In genomic region chr1:106795634-106796541, GRCm38 (mm10) we compare ENCODE assay signal across 8 mouse cellular contexts. TPM values are rescaled to one million over a fixed set of nuclear protein-coding genes. Genes with fewer than 3 reads are reported as not detected.
DNase-seq lines count a peak whose midpoint lies in the region; ATAC-seq and TF ChIP-seq lines count a peak whose summit lies in the region.

No protein-coding gene starts in this region.

- ATAC-seq in forebrain, embryonic 15.5 days (replicated peaks), result peak; percentile 91
- peak; percentile 58 for ATAC-seq in inflammation-experienced regulatory T-cells, adult 6 months
- ATAC-seq in lung, embryonic 14.5 days (ENCODE audit: insufficient read depth), result peak; percentile 91

- peaks cover 29% of the 10 kb centered on the region for H3K4me1 ChIP-seq in forebrain, embryonic 15.5 days
- 0 out of 2 replicates have a peak, but pooled peaks cover 9% of the 10 kb centered on the region for H3K4me1 ChIP-seq in lung, embryonic 14.5 days (ENCODE audit: insufficient read depth)
- peaks cover 2% of the 10 kb centered on the region; the same call in 1 of the 2 replicates for H3K4me1 ChIP-seq in small intestine, adult 2 months (ENCODE audit: control insufficient read depth, insufficient read depth, insufficient read length, low read length)

- H3K4me2 ChIP-seq in forebrain, embryonic 15.5 days (replicated peaks), result peak overlapping the region; percentile 52
- H3K4me2 ChIP-seq in lung, embryonic 14.5 days, result peak overlapping the region; percentile 74

- no peaks in the 10 kb centered on the region for H3K9me3 ChIP-seq in forebrain, embryonic 15.5 days
- no peaks in the 10 kb centered on the region for H3K9me3 ChIP-seq in lung, embryonic 14.5 days (ENCODE audit: low read depth, low read length)

- TF ChIP-seq POLR2A in small intestine, adult 2 months (IDR thresholded peaks at IDR 0.05; ENCODE audit: low read depth, low read length), result no peak

- peak overlapping the region; percentile 84 for H3K27ac ChIP-seq in forebrain, embryonic 15.5 days (replicated peaks)
- H3K27ac ChIP-seq in lung, embryonic 14.5 days (ENCODE audit: low read depth), result peak overlapping the region; percentile 95
- H3K27ac ChIP-seq in small intestine, adult 2 months (ENCODE audit: insufficient read depth, low read depth, low read length), result peak overlapping the region; percentile 81

- 3% methylated on average over 51 of the region's 51 CpGs for WGBS in forebrain, embryonic 15.5 days
- 2% methylated on average over 51 of the region's 51 CpGs for WGBS in lung, embryonic 14.5 days
- WGBS in small intestine, adult 2 months, result 1% methylated on average over 51 of the region's 51 CpGs

- peak overlapping the region; percentile 89 for H3K9ac ChIP-seq in forebrain, embryonic 15.5 days (replicated peaks)
- H3K9ac ChIP-seq in lung, embryonic 14.5 days, result peak overlapping the region; percentile 97

- DNase-seq in ovary, adult 18-20 months (ENCODE audit: low spot score), result peak; percentile 33
- no peak for DNase-seq in ovary, postnatal 10 days (ENCODE audit: low spot score)
- DNase-seq in adrenal gland, postnatal 36 days, result peak; percentile 60 to 75
- peak; percentile 66 for DNase-seq in lung, embryonic 14.5 days
- no peak for DNase-seq in thymus, postnatal 25 days

- peak overlapping the region; percentile 91 for H3K4me3 ChIP-seq in forebrain, embryonic 15.5 days
- H3K4me3 ChIP-seq in lung, embryonic 14.5 days (ENCODE audit: low read depth, low read length), result peak overlapping the region; percentile 91
- peak overlapping the region; percentile 95 for H3K4me3 ChIP-seq in small intestine, adult 2 months (ENCODE audit: low read depth, low read length)

- no peak for TF ChIP-seq CTCF in lung, embryonic 14.5 days (IDR thresholded peaks at IDR 0.05; ENCODE audit: low read depth)
- no peak for TF ChIP-seq CTCF in small intestine, adult 2 months (IDR thresholded peaks at IDR 0.05; ENCODE audit: extremely low read depth, insufficient read length, insufficient replicate concordance, low read depth, low read length)

- H3K36me3 ChIP-seq in forebrain, embryonic 15.5 days, result no peaks in the 10 kb centered on the region
- no peaks in the 10 kb centered on the region for H3K36me3 ChIP-seq in lung, embryonic 14.5 days (ENCODE audit: insufficient read depth)
- no peaks in the 10 kb centered on the region; the same call in 1 of the 2 replicates for H3K36me3 ChIP-seq in small intestine, adult 2 months (ENCODE audit: control insufficient read depth, insufficient read depth, low read length)

- H3K27me3 ChIP-seq in forebrain, embryonic 15.5 days, result no peaks in the 10 kb centered on the region
- H3K27me3 ChIP-seq in lung, embryonic 14.5 days (ENCODE audit: insufficient read depth, low read length), result no peaks in the 10 kb centered on the region
- no peaks in the 10 kb centered on the region for H3K27me3 ChIP-seq in small intestine, adult 2 months (ENCODE audit: control insufficient read depth, insufficient read depth, low read length)

RNA-seq across cellular contexts. Expression of gene Vps4b, which starts 0.6 kb away (rescaled TPM):
- 100 to 1,000 TPM in 1 of 2 experiments, 10 to 100 TPM in 1; 91.1 to 118 TPM for total RNA-seq in adrenal gland, postnatal 36 days (2021)
- polyA plus RNA-seq in forebrain, embryonic 15.5 days (2015; fragmentation: Nextera tagmentation; extraction: Ambion mirVana), result 44.8 and 49.0 TPM in 2 replicates
- 10 to 100 TPM; 58.9 to 67.8 (median 59.9) TPM for polyA plus RNA-seq in inflammation-experienced regulatory T-cells, adult 6 months (2017; shearing (Covaris generic))
- polyA plus RNA-seq in lung, embryonic 14.5 days (2014; fragmentation: Nextera tagmentation; extraction: Ambion mirVana), result 71.1 and 78.6 TPM in 2 replicates
- polyA plus RNA-seq in small intestine, adult 2 months (2012; rRNA removed), result 7.7 and 18.9 TPM in 2 replicates

RNA-seq across cellular contexts. Expression of gene Kdsr, which starts 36.4 kb away (rescaled TPM):
- 10 to 100 TPM; 29.9 to 49.8 TPM for total RNA-seq in adrenal gland, postnatal 36 days (2021)
- polyA plus RNA-seq in forebrain, embryonic 15.5 days (2015; fragmentation: Nextera tagmentation; extraction: Ambion mirVana), result 13.0 and 14.4 TPM in 2 replicates
- 10 to 100 TPM; 23.5 to 28.7 (median 24.2) TPM for polyA plus RNA-seq in inflammation-experienced regulatory T-cells, adult 6 months (2017; shearing (Covaris generic))
- 15.9 and 16.5 TPM in 2 replicates for polyA plus RNA-seq in lung, embryonic 14.5 days (2014; fragmentation: Nextera tagmentation; extraction: Ambion mirVana)
- 5.6 and 12.1 TPM in 2 replicates for polyA plus RNA-seq in small intestine, adult 2 months (2012; rRNA removed)

Comparison
In these comparisons a context has a peak if more than half of its experiments do, and no peak if none do; other contexts are left out.
1. DNase-seq: peak in ovary, adult 18-20 months (single experiment), adrenal gland, postnatal 36 days (2 of 2) and lung, embryonic 14.5 days (single experiment); none in ovary, postnatal 10 days (single experiment) and thymus, postnatal 25 days (single experiment).
2. Peak in every context shown above with its lines, with median percentiles within 50 percentile points of each other: ATAC-seq, H3K27ac ChIP-seq and H3K4me3 ChIP-seq.